Mouse (Mus musculus): ENCODE measurements at regions not wholly inside any gene's neighbourhood (a gene's known extent, or its start where the extent isn't known, plus 50 kb on each side); places are given as distances from the start of the nearest gene placed in this dataset.

GRCm38 (mm10) chr12:27978257-27978931 lies 573.8 kb downstream of the Dcdc2c start:
- no peak for TF ChIP-seq CTCF (IDR thresholded peaks at IDR 0.05; ENCODE audit: insufficient read depth, low read depth, low read length)
- TF ChIP-seq POLR2A (IDR thresholded peaks at IDR 0.05; ENCODE audit: insufficient read depth, low read depth, low read length): no peak

Data from olfactory bulb, adult 2 months (tissue).